ENCODE assay signal across 8 mouse cellular contexts in the genomic region with DNA sequence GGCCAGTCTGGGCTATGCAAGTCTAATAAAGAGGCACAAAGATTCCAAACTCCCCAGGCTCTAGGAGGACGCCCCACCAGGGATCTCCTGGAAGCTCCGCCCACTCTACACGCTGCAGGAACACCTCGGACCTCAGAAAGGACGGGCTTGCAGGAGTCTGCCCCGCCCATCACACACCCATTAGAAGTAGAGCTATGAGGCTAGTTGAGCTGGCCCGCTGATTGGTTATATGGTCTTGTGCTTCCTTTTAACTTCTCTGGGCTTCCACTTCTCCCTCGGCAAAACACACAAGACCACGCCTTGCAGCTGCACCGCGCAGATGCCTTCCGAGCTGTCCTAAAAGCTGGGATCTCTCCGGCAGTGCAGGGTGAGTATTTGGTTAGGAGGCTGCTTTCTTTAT. TPM values are rescaled to one million over a fixed set of nuclear protein-coding genes. Genes with fewer than 3 reads are reported as not detected.
DNase-seq lines count a peak whose midpoint lies in the region; ATAC-seq and TF ChIP-seq lines count a peak whose summit lies in the region.

No protein-coding gene starts in this region.

- peak overlapping the region; percentile 55 for H3K4me2 ChIP-seq in lung, embryonic 14.5 days
- H3K4me2 ChIP-seq in neural tube, embryonic 15.5 days: peak overlapping the region; percentile 45

- DNase-seq in 416B (ENCODE audit: low read depth): peak; percentile 79
- DNase-seq in ES-CJ7 (ENCODE audit: low read depth, low spot score): peak; percentile 96
- peak; percentile 65 for DNase-seq in embryonic facial prominence, embryonic 10.5 days (ENCODE audit: low spot score)
- DNase-seq in heart, embryonic 10.5 days (ENCODE audit: low spot score): peak; percentile 84
- DNase-seq in kidney, adult 2 months: peak; percentile 83
- DNase-seq in lung, embryonic 14.5 days: peak; percentile 80
- no peak for DNase-seq in cerebellum, adult 9-11 months

- peaks cover 63% of the 10 kb centered on the region for H3K27me3 ChIP-seq in embryonic facial prominence, embryonic 10.5 days (replicated peaks; ENCODE audit: low read depth, poor library complexity, severe bottlenecking)
- H3K27me3 ChIP-seq in heart, embryonic 10.5 days (ENCODE audit: insufficient read depth, poor library complexity, severe bottlenecking): peaks cover 70% of the 10 kb centered on the region
- no peaks in the 10 kb centered on the region for H3K27me3 ChIP-seq in kidney, adult 2 months (replicated peaks; ENCODE audit: control insufficient read depth, insufficient read depth, low read length)
- peaks cover 21% of the 10 kb centered on the region for H3K27me3 ChIP-seq in lung, embryonic 14.5 days (ENCODE audit: insufficient read depth, low read length)
- peaks cover 10% of the 10 kb centered on the region; the same call in 1 of the 2 replicates for H3K27me3 ChIP-seq in neural tube, embryonic 15.5 days (replicated peaks)

- no peaks in the 10 kb centered on the region for H3K9me3 ChIP-seq in embryonic facial prominence, embryonic 10.5 days
- no peaks in the 10 kb centered on the region for H3K9me3 ChIP-seq in heart, embryonic 10.5 days
- no peaks in the 10 kb centered on the region for H3K9me3 ChIP-seq in lung, embryonic 14.5 days (ENCODE audit: low read depth, low read length)
- H3K9me3 ChIP-seq in neural tube, embryonic 15.5 days (replicated peaks): no peaks in the 10 kb centered on the region

- peak overlapping the region; percentile 37 for H3K4me3 ChIP-seq in embryonic facial prominence, embryonic 10.5 days
- H3K4me3 ChIP-seq in heart, embryonic 10.5 days: peak overlapping the region; percentile 44
- H3K4me3 ChIP-seq in kidney, adult 2 months (ENCODE audit: insufficient read depth, low read depth, low read length): 0 out of 2 replicates have a peak overlapping the region, but pooled peaks have one; percentile 5
- H3K4me3 ChIP-seq in lung, embryonic 14.5 days (ENCODE audit: low read depth, low read length): peak overlapping the region; percentile 10; the same call in 1 of the 2 replicates
- H3K4me3 ChIP-seq in neural tube, embryonic 15.5 days (replicated peaks): peak overlapping the region; percentile 9

- ATAC-seq in lung, embryonic 14.5 days (ENCODE audit: insufficient read depth): peak; percentile 89
- no peak for ATAC-seq in neural tube, embryonic 15.5 days (ENCODE audit: low FRiP score)

- no peak for TF ChIP-seq POLR2A in kidney, adult 2 months (IDR thresholded peaks at IDR 0.05; ENCODE audit: low read depth, low read length)

- TF ChIP-seq CTCF in kidney, adult 2 months (conservative IDR thresholded peaks at IDR 0.05; ENCODE audit: insufficient read depth, insufficient read length, low read depth, low read length): no peak
- TF ChIP-seq CTCF in lung, embryonic 14.5 days (IDR thresholded peaks at IDR 0.05; ENCODE audit: low read depth): no peak

- WGBS in embryonic facial prominence, embryonic 10.5 days: 16% methylated on average over 13 of the region's 13 CpGs
- WGBS in heart, embryonic 10.5 days: 7% methylated on average over 13 of the region's 13 CpGs
- 7% methylated on average over 13 of the region's 13 CpGs for WGBS in kidney, adult 2 months
- WGBS in lung, embryonic 14.5 days: 5% methylated on average over 13 of the region's 13 CpGs
- 9% methylated on average over 13 of the region's 13 CpGs for WGBS in neural tube, embryonic 15.5 days

- H3K27ac ChIP-seq in embryonic facial prominence, embryonic 10.5 days (replicated peaks): peak overlapping the region; percentile 36; the same call in 1 of the 2 replicates
- peak overlapping the region; percentile 22; the same call in 1 of the 2 replicates for H3K27ac ChIP-seq in heart, embryonic 10.5 days
- H3K27ac ChIP-seq in kidney, adult 2 months (ENCODE audit: insufficient read depth, low read depth, low read length): no peak overlapping the region
- H3K27ac ChIP-seq in lung, embryonic 14.5 days (ENCODE audit: low read depth): no peak overlapping the region
- H3K27ac ChIP-seq in neural tube, embryonic 15.5 days (replicated peaks): no peak overlapping the region

- peaks cover 62% of the 10 kb centered on the region for H3K4me1 ChIP-seq in embryonic facial prominence, embryonic 10.5 days
- peaks cover 24% of the 10 kb centered on the region for H3K4me1 ChIP-seq in heart, embryonic 10.5 days
- no peaks in the 10 kb centered on the region for H3K4me1 ChIP-seq in kidney, adult 2 months (ENCODE audit: control insufficient read depth, insufficient read depth, low read length)
- 0 out of 2 replicates have a peak, but pooled peaks cover 5% of the 10 kb centered on the region for H3K4me1 ChIP-seq in lung, embryonic 14.5 days (ENCODE audit: insufficient read depth)
- H3K4me1 ChIP-seq in neural tube, embryonic 15.5 days: peaks cover 35% of the 10 kb centered on the region

- no peak overlapping the region for H3K9ac ChIP-seq in lung, embryonic 14.5 days
- no peak overlapping the region for H3K9ac ChIP-seq in neural tube, embryonic 15.5 days (replicated peaks)

- H3K36me3 ChIP-seq in embryonic facial prominence, embryonic 10.5 days (replicated peaks): no peaks in the 10 kb centered on the region
- H3K36me3 ChIP-seq in heart, embryonic 10.5 days: no peaks in the 10 kb centered on the region
- no peaks in the 10 kb centered on the region for H3K36me3 ChIP-seq in kidney, adult 2 months (ENCODE audit: control insufficient read depth, insufficient read depth, low read length)
- no peaks in the 10 kb centered on the region for H3K36me3 ChIP-seq in lung, embryonic 14.5 days (ENCODE audit: insufficient read depth)
- no peaks in the 10 kb centered on the region for H3K36me3 ChIP-seq in neural tube, embryonic 15.5 days

RNA-seq across cellular contexts. Expression of a gene that starts 43.0 kb away (rescaled TPM):
- 13.9 and 15.2 TPM in 2 replicates for polyA plus RNA-seq in embryonic facial prominence, embryonic 10.5 days (2016; fragmentation: Nextera tagmentation; extraction: Ambion mirVana)
- polyA plus RNA-seq in heart, embryonic 10.5 days (2016; fragmentation: Nextera tagmentation; extraction: Ambion mirVana): 6.1 and 7.4 TPM in 2 replicates
- polyA plus RNA-seq in kidney, adult 2 months (2012; rRNA removed): 14.9 and 16.8 TPM in 2 replicates
- polyA plus RNA-seq in lung, embryonic 14.5 days (2014; fragmentation: Nextera tagmentation; extraction: Ambion mirVana): 10.9 and 11.6 TPM in 2 replicates
- polyA plus RNA-seq in neural tube, embryonic 15.5 days (2015; fragmentation: Nextera tagmentation; extraction: Ambion mirVana): 20.5 and 23.6 TPM in 2 replicates

Comparison
In these comparisons a context has a peak if more than half of its experiments do, and no peak if none do; other contexts are left out.
1. H3K27ac ChIP-seq: peak in embryonic facial prominence, embryonic 10.5 days (single experiment) and heart, embryonic 10.5 days (single experiment); none in kidney, adult 2 months (single experiment), lung, embryonic 14.5 days (single experiment) and neural tube, embryonic 15.5 days (single experiment).
2. Peak in every context shown above with its lines, with median percentiles within 50 percentile points of each other: H3K4me3 ChIP-seq.